Mouse (Mus musculus) testis, adult 2 months (tissue): ENCODE data around the gene Asxl1. TPM values are rescaled to one million over a fixed set of nuclear protein-coding genes. Genes with fewer than 3 reads are reported as not detected.

Experiments
- H3K27ac ChIP-seq: fragments of 200-500 bp; 2 replicates; pipeline ENCODE4 v1.5.1; 2012; ENCODE audit warnings: low read depth, low read length; ENCODE audit not compliant: control insufficient read depth, insufficient read depth
- H3K27me3 ChIP-seq: fragments of 200-500 bp; 2 replicates; pipeline ENCODE4 v1.6.1; 2012; ENCODE audit warnings: mild to moderate bottlenecking, low read length, moderate library complexity; ENCODE audit not compliant: control insufficient read depth, insufficient read depth
- H3K36me3 ChIP-seq: fragments of 200-500 bp; 2 replicates; pipeline ENCODE4 v1.6.1; 2012; ENCODE audit warnings: mild to moderate bottlenecking, low read length; ENCODE audit not compliant: control insufficient read depth, insufficient read depth
- H3K4me1 ChIP-seq: fragments of 200-500 bp; 2 replicates; pipeline ENCODE4 v1.6.1; 2012; ENCODE audit warnings: low read length; ENCODE audit not compliant: control insufficient read depth, insufficient read depth
- H3K4me3 ChIP-seq: fragments of 200-500 bp; 2 replicates; pipeline ENCODE4 v1.5.1; 2012; ENCODE audit warnings: low read depth, mild to moderate bottlenecking, low read length, moderate library complexity, mixed read lengths; ENCODE audit not compliant: control insufficient read depth
- CTCF ChIP-seq: fragments of 200-500 bp; IDR thresholded peaks from 2 replicates; pipeline ENCODE4 v1.5.1; 2012; ENCODE audit warnings: low read depth, mild to moderate bottlenecking, inconsistent platforms, low read length, moderate library complexity; ENCODE audit not compliant: control insufficient read depth, insufficient read depth, insufficient replicate concordance
- POLR2A ChIP-seq: fragments of 200-500 bp; IDR thresholded peaks from 2 replicates; pipeline ENCODE4 v1.6.1; 2012; ENCODE audit warnings: low read depth, mild to moderate bottlenecking, inconsistent platforms, low read length, moderate library complexity; ENCODE audit not compliant: control insufficient read depth
- polyA plus RNA-seq: library from polyadenylated mRNA; depleted of rRNA; stranded (reverse); fragments of >200 nt; gene quantifications from 2 replicates; pipeline ENCODE4 v1.2.3, GENCODE M21; 2012

The Asxl1 gene
- polyA plus RNA-seq, 1 experiment: 28.7 TPM

GRCm38 (mm10) chr2:153424557-153424956, 78.9 kb downstream of the Asxl1 start:
- no peak overlapping the region for H3K4me3 ChIP-seq
- no peak for TF ChIP-seq CTCF
- peak; percentile 27; the same call in 1 of the 2 replicates for TF ChIP-seq POLR2A
- H3K4me1 ChIP-seq: peaks cover 3% of the 10 kb centered on the region; the same call in 1 of the 2 replicates
- H3K27ac ChIP-seq: no peak overlapping the region
- H3K36me3 ChIP-seq: no peaks in the 10 kb centered on the region; the same call in none of the 2 replicates
- H3K27me3 ChIP-seq: no peaks in the 10 kb centered on the region

GRCm38 (mm10) chr2:153425124-153425844, 79.7 kb downstream of the Asxl1 start:
- no peak overlapping the region for H3K27ac ChIP-seq
- H3K4me1 ChIP-seq: peaks cover 3% of the 10 kb centered on the region; the same call in 1 of the 2 replicates
- TF ChIP-seq POLR2A (no peak), CTCF (no peak)
- peaks cover 1% of the 10 kb centered on the region; the same call in 1 of the 2 replicates for H3K36me3 ChIP-seq
- H3K27me3 ChIP-seq: no peaks in the 10 kb centered on the region
- no peak overlapping the region for H3K4me3 ChIP-seq

- Histone ChIP-seq H3K27me3 (no peaks in the 10 kb centered on the region), H3K27ac (no peak overlapping the region), H3K4me3 (peak overlapping the region; percentile 80), H3K4me1 (peaks cover 3% of the 10 kb centered on the region; the same call in 1 of the 2 replicates), H3K36me3 (peaks cover 1% of the 10 kb centered on the region; the same call in 1 of the 2 replicates)
- TF ChIP-seq POLR2A: no peak
- TF ChIP-seq CTCF: no peak
Observed at GRCm38 (mm10) chr2:153425998-153426670, 80.5 kb downstream of the Asxl1 start.

- peaks cover 3% of the 10 kb centered on the region; the same call in 1 of the 2 replicates for H3K4me1 ChIP-seq
Observed at GRCm38 (mm10) chr2:153426931-153427330, 81.3 kb downstream of the Asxl1 start.

GRCm38 (mm10) chr2:153428485-153428884, 82.9 kb downstream of the Asxl1 start:
- Histone ChIP-seq H3K36me3 (peaks cover 1% of the 10 kb centered on the region; the same call in 1 of the 2 replicates), H3K27ac (no peak overlapping the region), H3K4me1 (peaks cover 3% of the 10 kb centered on the region; the same call in 1 of the 2 replicates), H3K27me3 (no peaks in the 10 kb centered on the region), H3K4me3 (no peak overlapping the region)
- no peak for TF ChIP-seq POLR2A
- no peak for TF ChIP-seq CTCF

More at GRCm38 (mm10) chr2:153426931-153427330, 81.3 kb downstream of the Asxl1 start:
- Histone ChIP-seq H3K27ac (no peak overlapping the region), H3K27me3 (no peaks in the 10 kb centered on the region), H3K4me3 (no peak overlapping the region), H3K36me3 (peaks cover 1% of the 10 kb centered on the region; the same call in 1 of the 2 replicates)
- TF ChIP-seq POLR2A (no peak), CTCF (no peak)

- Histone ChIP-seq H3K27me3 (no peaks in the 10 kb centered on the region), H3K27ac (peak overlapping the region; percentile 64), H3K4me1 (peaks cover 3% of the 10 kb centered on the region; the same call in 1 of the 2 replicates), H3K36me3 (peaks cover 1% of the 10 kb centered on the region; the same call in 1 of the 2 replicates), H3K4me3 (peak overlapping the region; percentile 36)
- TF ChIP-seq CTCF: no peak
- TF ChIP-seq POLR2A: no peak
Observed at GRCm38 (mm10) chr2:153430571-153430970, 84.9 kb downstream of the Asxl1 start.

GRCm38 (mm10) chr2:153432492-153432891, 86.9 kb downstream of the Asxl1 start:
- Histone ChIP-seq H3K27ac (no peak overlapping the region), H3K27me3 (no peaks in the 10 kb centered on the region), H3K36me3 (peaks cover 1% of the 10 kb centered on the region; the same call in 1 of the 2 replicates), H3K4me1 (peaks cover 8% of the 10 kb centered on the region; the same call in 1 of the 2 replicates), H3K4me3 (no peak overlapping the region)
- TF ChIP-seq CTCF (no peak), POLR2A (no peak)
